Mouse (Mus musculus): ENCODE results near the gene Fam98b. TPM values are rescaled to one million over a fixed set of nuclear protein-coding genes. Genes with fewer than 3 reads are reported as not detected.

Gene Fam98b
- polyA plus RNA-seq, 2 experiments: 10.4 to 36.5 TPM

GRCm38 (mm10) chr2:117255415-117255814 lies 5.9 kb downstream of the Fam98b start:
- Histone ChIP-seq H3K9me3 (ENCODE audit: control insufficient read depth, low read length) (no peaks in the 10 kb centered on the region), H3K4me3 (replicated peaks; ENCODE audit: low read length) (no peak overlapping the region), H3K9ac (ENCODE audit: low read depth, low read length, severe bottlenecking) (no peak overlapping the region), H3K27me3 (ENCODE audit: control insufficient read depth, insufficient read depth, low read length) (no peaks in the 10 kb centered on the region), H3K27ac (replicated peaks; ENCODE audit: low read depth, low read length) (no peak overlapping the region), H3K4me1 (ENCODE audit: control insufficient read depth, insufficient read depth, low read length) (peaks cover under 1% of the 10 kb centered on the region; the same call in 1 of the 2 replicates), H3K4me2 (replicated peaks; ENCODE audit: low read depth, low read length, severe bottlenecking) (no peak overlapping the region), H3K36me3 (ENCODE audit: control insufficient read depth, insufficient read depth, low read length) (peaks cover 11% of the 10 kb centered on the region; the same call in 1 of the 2 replicates)
- DNase-seq (ENCODE audit: low spot score) (no peak), ATAC-seq (ENCODE audit: low FRiP score, low read depth) (no peak)
- WGBS: 89% methylated on average over 2 of the region's 2 CpGs
- no peak for TF ChIP-seq POLR2A (IDR thresholded peaks at IDR 0.05; ENCODE audit: borderline replicate concordance, extremely low read depth, insufficient read depth, insufficient read length)

DNA sequence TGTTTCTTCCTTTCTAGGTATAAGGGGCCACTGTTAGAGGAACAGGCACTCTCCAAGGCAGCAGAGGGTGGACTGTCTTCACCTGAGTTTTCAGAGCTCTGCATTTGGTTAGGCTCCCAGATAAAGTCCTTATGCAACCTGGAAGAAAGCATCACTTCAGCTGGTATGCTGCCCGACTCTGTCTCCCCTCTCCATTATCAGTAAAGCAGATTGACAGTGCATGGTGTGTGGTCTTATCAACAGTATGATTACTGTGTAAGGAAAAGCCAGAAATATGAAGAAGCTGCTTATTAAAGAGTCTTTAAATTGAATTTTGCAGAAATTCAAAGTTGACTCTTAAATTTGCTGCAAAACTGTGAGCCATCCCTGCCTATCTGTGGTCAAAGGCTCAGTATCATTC lies 8.1 kb downstream of the Fam98b start:
- ATAC-seq (ENCODE audit: low FRiP score, low read depth) (no peak), DNase-seq (ENCODE audit: low spot score) (no peak)
- H3K36me3 ChIP-seq (ENCODE audit: control insufficient read depth, insufficient read depth, low read length): peaks cover 23% of the 10 kb centered on the region
- no peak overlapping the region for H3K27ac ChIP-seq (replicated peaks; ENCODE audit: low read depth, low read length)
- H3K9ac ChIP-seq (ENCODE audit: low read depth, low read length, severe bottlenecking): no peak overlapping the region
- H3K4me1 ChIP-seq (ENCODE audit: control insufficient read depth, insufficient read depth, low read length): no peaks in the 10 kb centered on the region
- no peaks in the 10 kb centered on the region for H3K9me3 ChIP-seq (ENCODE audit: control insufficient read depth, low read length)
- no peaks in the 10 kb centered on the region for H3K27me3 ChIP-seq (ENCODE audit: control insufficient read depth, insufficient read depth, low read length)
- no peak overlapping the region for H3K4me2 ChIP-seq (replicated peaks; ENCODE audit: low read depth, low read length, severe bottlenecking)
- no peak overlapping the region for H3K4me3 ChIP-seq (replicated peaks; ENCODE audit: low read length)
- WGBS: 73% methylated on average over 1 of the region's 1 CpGs
- no peak for TF ChIP-seq POLR2A (IDR thresholded peaks at IDR 0.05; ENCODE audit: borderline replicate concordance, extremely low read depth, insufficient read depth, insufficient read length)

DNA sequence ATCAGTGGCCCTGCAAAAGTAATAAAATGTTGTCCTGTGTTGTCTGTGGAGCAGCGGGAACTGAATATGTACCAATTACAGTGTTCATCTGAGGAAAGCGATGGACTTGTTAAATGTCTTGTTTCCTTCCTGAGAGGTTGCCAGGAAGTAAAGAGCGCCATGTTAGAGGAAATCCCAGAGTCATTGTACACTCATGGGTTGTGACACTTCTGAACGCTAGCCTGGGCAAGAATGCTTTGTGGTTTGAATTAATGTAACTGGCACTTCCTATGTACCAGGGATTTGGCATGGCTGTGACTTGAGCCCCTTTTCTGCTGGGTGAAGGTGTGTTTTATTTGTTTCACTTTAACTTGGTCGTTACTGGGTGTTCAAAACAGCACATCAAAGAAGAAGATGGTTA lies 12.6 kb downstream of the Fam98b start:
- WGBS: 89% methylated on average over 5 of the region's 5 CpGs
- no peaks in the 10 kb centered on the region for H3K9me3 ChIP-seq (ENCODE audit: control insufficient read depth, low read length)
- DNase-seq (ENCODE audit: low spot score) (no peak), ATAC-seq (ENCODE audit: low FRiP score, low read depth) (no peak)
- no peaks in the 10 kb centered on the region for H3K27me3 ChIP-seq (ENCODE audit: control insufficient read depth, insufficient read depth, low read length)
- no peak overlapping the region for H3K27ac ChIP-seq (replicated peaks; ENCODE audit: low read depth, low read length)
- H3K4me1 ChIP-seq (ENCODE audit: control insufficient read depth, insufficient read depth, low read length): no peaks in the 10 kb centered on the region
- H3K9ac ChIP-seq (ENCODE audit: low read depth, low read length, severe bottlenecking): no peak overlapping the region
- H3K4me3 ChIP-seq (replicated peaks; ENCODE audit: low read length): no peak overlapping the region
- peaks cover 43% of the 10 kb centered on the region for H3K36me3 ChIP-seq (ENCODE audit: control insufficient read depth, insufficient read depth, low read length)
- H3K4me2 ChIP-seq (replicated peaks; ENCODE audit: low read depth, low read length, severe bottlenecking): no peak overlapping the region
- no peak for TF ChIP-seq POLR2A (IDR thresholded peaks at IDR 0.05; ENCODE audit: borderline replicate concordance, extremely low read depth, insufficient read depth, insufficient read length)

- no peaks in the 10 kb centered on the region for H3K4me1 ChIP-seq (ENCODE audit: control insufficient read depth, insufficient read depth, low read length)
- no peak overlapping the region for H3K4me3 ChIP-seq (replicated peaks; ENCODE audit: low read length)
- no peak; the same call in 1 of the 2 replicates for ATAC-seq (ENCODE audit: low FRiP score, low read depth)
- H3K27me3 ChIP-seq (ENCODE audit: control insufficient read depth, insufficient read depth, low read length): no peaks in the 10 kb centered on the region
- H3K36me3 ChIP-seq (ENCODE audit: control insufficient read depth, insufficient read depth, low read length): peaks cover 55% of the 10 kb centered on the region
- DNase-seq (ENCODE audit: low spot score): peak; percentile 47
- no peak overlapping the region for H3K27ac ChIP-seq (replicated peaks; ENCODE audit: low read depth, low read length)
- no peak overlapping the region for H3K4me2 ChIP-seq (replicated peaks; ENCODE audit: low read depth, low read length, severe bottlenecking)
- no peak overlapping the region for H3K9ac ChIP-seq (ENCODE audit: low read depth, low read length, severe bottlenecking)
- WGBS: 67% methylated on average over 11 of the region's 11 CpGs
- no peaks in the 10 kb centered on the region for H3K9me3 ChIP-seq (ENCODE audit: control insufficient read depth, low read length)
- no peak for TF ChIP-seq POLR2A (IDR thresholded peaks at IDR 0.05; ENCODE audit: borderline replicate concordance, extremely low read depth, insufficient read depth, insufficient read length)
These were observed 14.4 kb downstream of the Fam98b start for GRCm38 (mm10) chr2:117263786-117264408.

DNA sequence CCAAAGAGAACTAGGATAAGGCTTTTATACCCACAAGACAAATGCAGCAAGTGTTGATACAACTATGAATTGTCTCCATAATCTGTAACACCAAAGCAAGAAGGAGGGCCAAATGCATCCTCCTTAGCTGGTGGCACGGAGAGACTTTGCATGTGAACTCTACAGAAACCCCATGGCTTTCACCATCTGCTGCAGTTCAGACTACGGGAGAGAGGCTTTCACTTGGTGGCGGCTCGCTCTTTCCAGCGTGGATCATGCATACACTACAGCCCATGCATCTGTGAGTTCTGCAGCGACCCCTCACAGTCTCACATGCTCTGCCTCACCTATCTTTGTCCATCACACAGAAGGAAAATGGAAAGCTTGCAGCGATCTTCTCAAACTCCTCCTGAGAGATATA lies 38.8 kb downstream of the Fam98b start:
- Histone ChIP-seq H3K36me3 (ENCODE audit: control insufficient read depth, insufficient read depth, low read length) (no peaks in the 10 kb centered on the region), H3K27me3 (ENCODE audit: control insufficient read depth, insufficient read depth, low read length) (no peaks in the 10 kb centered on the region), H3K9me3 (ENCODE audit: control insufficient read depth, low read length) (no peaks in the 10 kb centered on the region), H3K4me3 (replicated peaks; ENCODE audit: low read length) (no peak overlapping the region), H3K4me2 (replicated peaks; ENCODE audit: low read depth, low read length, severe bottlenecking) (no peak overlapping the region), H3K9ac (ENCODE audit: low read depth, low read length, severe bottlenecking) (no peak overlapping the region), H3K4me1 (ENCODE audit: control insufficient read depth, insufficient read depth, low read length) (no peaks in the 10 kb centered on the region), H3K27ac (replicated peaks; ENCODE audit: low read depth, low read length) (no peak overlapping the region)
- TF ChIP-seq POLR2A (IDR thresholded peaks at IDR 0.05; ENCODE audit: borderline replicate concordance, extremely low read depth, insufficient read depth, insufficient read length): no peak
- no peak for ATAC-seq (ENCODE audit: low FRiP score, low read depth)
- 92% methylated on average over 7 of the region's 7 CpGs for WGBS
- no peak for DNase-seq (ENCODE audit: low spot score)
